Mouse (Mus musculus): ENCODE results near the gene Cbln3. TPM values are rescaled to one million over a fixed set of nuclear protein-coding genes. Genes with fewer than 3 reads are reported as not detected.
A peak's percentile ranks its signal among the peaks of the same experiment; 100 is the strongest.

Cbln3 gene
- polyA plus RNA-seq (2016; fragmentation: Nextera tagmentation; extraction: Ambion mirVana) = 0.04 and 0.27 TPM in 2 replicates

DNA sequence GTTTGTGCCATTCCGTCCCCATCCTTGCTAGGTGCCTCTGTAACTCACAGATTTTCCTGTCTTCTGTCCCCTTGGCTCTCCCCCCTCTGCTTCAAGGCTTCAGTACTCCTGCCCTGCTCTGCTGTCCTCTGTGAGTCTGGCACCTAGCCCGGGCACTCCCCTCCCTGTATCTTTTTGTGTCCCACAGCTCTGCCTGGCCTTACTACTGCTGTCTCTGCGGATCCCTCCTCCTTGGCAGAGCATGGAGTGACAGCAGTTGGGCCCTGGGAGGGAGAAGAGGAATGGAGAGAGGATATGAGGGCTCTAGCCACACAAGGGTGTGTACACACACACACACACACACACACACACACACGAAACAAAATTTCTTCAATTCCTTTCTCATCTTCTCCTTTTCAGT is at the start of gene Cbln3:
TSS of gene Cbln3 (minus strand) at position 227 of the 400 bp plus-strand sequence.
- peak; percentile 27 for ATAC-seq (ENCODE audit: low FRiP score)
- H3K9me3 ChIP-seq = no peaks in the 10 kb centered on the region
- WGBS = 39% methylated on average over 4 of the region's 4 CpGs
- peaks cover 21% of the 10 kb centered on the region for H3K4me1 ChIP-seq
- peaks cover 29% of the 10 kb centered on the region for H3K36me3 ChIP-seq (replicated peaks)
- peak within 1 kb of the TSS; percentile 76 for H3K4me2 ChIP-seq
- peak within 1 kb of the TSS; percentile 84 for H3K4me3 ChIP-seq (replicated peaks)
- peak within 1 kb of the TSS; percentile 86 for H3K27ac ChIP-seq
- peak within 1 kb of the TSS; percentile 87 for H3K9ac ChIP-seq
- no peaks in the 10 kb centered on the region for H3K27me3 ChIP-seq

DNA sequence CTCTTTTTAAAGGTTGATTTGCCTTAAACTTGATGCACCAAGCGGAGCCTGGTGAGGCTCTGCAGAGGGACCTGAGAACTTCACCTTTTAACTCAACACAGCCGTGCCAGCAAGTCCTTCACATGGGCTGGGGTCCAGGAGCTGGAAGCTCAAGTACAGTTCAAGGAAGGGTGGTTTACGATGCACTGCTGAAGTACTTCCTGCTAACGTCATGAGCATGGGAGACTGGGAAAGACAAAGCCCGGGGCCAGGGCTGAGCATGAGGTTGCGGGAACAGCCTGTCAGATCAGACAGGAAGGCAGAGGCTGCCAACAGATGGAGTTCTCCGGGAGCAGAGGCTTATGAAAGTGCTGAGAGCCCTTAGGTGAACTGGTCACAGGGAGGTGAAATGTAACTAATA is 49.4 kb upstream of the Cbln3 start:
- Histone ChIP-seq H3K9me3 (no peaks in the 10 kb centered on the region), H3K9ac (no peak overlapping the region), H3K36me3 (replicated peaks) (no peaks in the 10 kb centered on the region), H3K27ac (no peak overlapping the region), H3K27me3 (no peaks in the 10 kb centered on the region), H3K4me1 (no peaks in the 10 kb centered on the region), H3K4me3 (replicated peaks) (no peak overlapping the region), H3K4me2 (no peak overlapping the region)
- 66% methylated on average over 7 of the region's 7 CpGs for WGBS
- ATAC-seq (ENCODE audit: low FRiP score) = no peak

DNA sequence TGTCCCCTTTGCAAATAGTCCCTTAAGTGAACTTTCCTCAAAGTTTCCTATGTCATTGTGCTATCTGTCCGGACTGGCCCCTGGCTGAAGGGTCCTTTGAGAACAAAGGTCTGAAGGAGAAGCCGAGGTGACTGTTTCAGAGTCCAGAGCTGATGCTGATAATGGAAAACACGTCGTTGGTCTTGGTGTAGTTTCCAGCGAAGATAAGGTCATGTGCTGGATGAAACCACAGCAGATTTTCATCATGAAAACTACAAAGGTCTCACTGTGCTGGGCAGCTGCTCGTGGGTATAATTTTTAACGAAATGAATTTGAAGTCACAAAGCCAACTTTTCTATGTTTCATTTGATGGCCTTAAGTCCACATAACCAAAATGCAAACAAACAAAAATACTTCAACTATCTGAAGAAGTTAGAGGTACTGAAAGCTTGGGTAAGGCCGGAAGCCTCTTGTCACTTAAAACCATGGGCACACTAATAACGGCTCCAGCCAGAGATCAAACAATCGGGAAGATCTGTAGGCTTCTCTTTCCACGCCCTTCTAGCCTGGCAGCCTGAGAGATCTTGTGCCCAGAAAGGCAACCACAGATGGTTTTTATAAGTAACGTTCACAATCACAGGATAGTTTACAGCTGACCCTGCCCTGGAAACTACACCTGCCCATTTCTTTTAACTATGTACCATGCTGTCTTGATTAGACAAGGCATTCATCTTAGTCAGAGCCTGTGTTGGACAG is 45.2 kb upstream of the Cbln3 start:
- no peak overlapping the region for H3K9ac ChIP-seq
- no peak overlapping the region for H3K27ac ChIP-seq
- H3K4me1 ChIP-seq = no peaks in the 10 kb centered on the region
- WGBS = 79% methylated on average over 12 of the region's 12 CpGs
- H3K36me3 ChIP-seq (replicated peaks) = no peaks in the 10 kb centered on the region
- H3K4me3 ChIP-seq (replicated peaks) = no peak overlapping the region
- H3K4me2 ChIP-seq = no peak overlapping the region
- H3K27me3 ChIP-seq = no peaks in the 10 kb centered on the region
- ATAC-seq (ENCODE audit: low FRiP score) = no peak
- no peaks in the 10 kb centered on the region for H3K9me3 ChIP-seq

DNA sequence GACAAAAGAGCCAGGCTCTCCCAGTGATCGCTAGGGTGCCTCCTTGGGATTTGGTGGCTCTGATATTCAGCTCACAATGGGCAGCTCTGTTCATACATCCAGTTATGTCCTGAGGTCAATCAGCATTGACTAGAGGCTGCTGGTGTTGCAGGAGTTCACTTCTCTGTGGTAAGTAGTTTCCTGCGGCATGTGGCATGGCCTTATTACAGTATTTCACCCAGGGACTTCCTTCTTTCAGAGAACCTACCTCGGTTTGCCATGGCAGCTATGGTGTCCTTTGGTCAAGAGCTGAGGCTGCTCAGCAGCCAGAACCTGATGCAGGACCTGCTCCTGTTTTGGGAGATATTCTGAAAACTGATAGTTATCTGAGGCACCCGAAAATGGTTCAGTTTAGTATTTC is 42.7 kb upstream of the Cbln3 start:
- no peak for ATAC-seq (ENCODE audit: low FRiP score)
- 87% methylated on average over 4 of the region's 4 CpGs for WGBS

DNA sequence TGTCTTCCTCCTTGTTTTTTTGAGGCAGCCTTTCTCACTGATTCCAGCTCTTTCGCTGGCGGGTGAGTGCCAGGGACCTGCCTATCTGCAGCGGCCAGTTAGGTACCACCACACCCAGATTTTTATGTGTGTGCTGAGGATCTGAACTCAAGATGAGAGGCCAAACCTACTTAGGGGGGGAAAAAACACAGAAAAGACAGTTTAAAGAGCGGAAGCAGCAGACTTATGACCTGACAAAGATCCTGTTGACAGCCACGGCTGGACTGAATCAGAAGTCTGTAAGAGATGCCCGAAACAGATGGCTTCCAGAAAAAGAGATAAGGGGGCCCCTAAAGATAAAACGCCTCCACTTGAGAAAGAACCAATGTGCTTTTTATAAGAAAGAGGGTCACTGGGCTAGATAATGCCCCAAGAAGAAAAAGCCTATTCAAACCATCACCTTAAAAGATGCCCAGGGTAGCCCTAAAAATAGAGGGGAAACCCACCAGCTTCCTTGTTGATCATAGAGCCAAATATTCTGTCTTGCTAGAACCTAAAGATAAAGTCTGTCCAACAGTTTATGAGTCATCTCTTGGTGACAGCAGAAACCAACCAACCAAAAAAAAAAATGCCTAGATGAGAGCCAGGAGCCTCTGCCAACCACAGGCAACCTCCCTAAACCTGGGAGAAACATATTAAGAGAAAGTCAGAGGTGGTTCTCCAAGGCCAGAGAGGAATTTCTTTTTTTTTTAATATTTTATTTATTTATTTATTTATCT is 38.5 kb upstream of the Cbln3 start:
- Histone ChIP-seq H3K4me2 (no peak overlapping the region), H3K4me3 (replicated peaks) (no peak overlapping the region), H3K27ac (no peak overlapping the region), H3K4me1 (peaks cover 2% of the 10 kb centered on the region; the same call in 1 of the 2 replicates), H3K9ac (no peak overlapping the region), H3K27me3 (peaks cover 3% of the 10 kb centered on the region; the same call in 1 of the 2 replicates), H3K9me3 (no peaks in the 10 kb centered on the region), H3K36me3 (replicated peaks) (no peaks in the 10 kb centered on the region)
- ATAC-seq (ENCODE audit: low FRiP score) = no peak
- 80% methylated on average over 7 of the region's 7 CpGs for WGBS

More for the DNA sequence above, 42.7 kb upstream of the Cbln3 start:
- H3K9ac ChIP-seq = no peak overlapping the region
- no peaks in the 10 kb centered on the region for H3K4me1 ChIP-seq
- H3K9me3 ChIP-seq = no peaks in the 10 kb centered on the region
- H3K4me2 ChIP-seq = no peak overlapping the region
- H3K27me3 ChIP-seq = no peaks in the 10 kb centered on the region
- no peak overlapping the region for H3K27ac ChIP-seq
- no peaks in the 10 kb centered on the region for H3K36me3 ChIP-seq (replicated peaks)
- H3K4me3 ChIP-seq (replicated peaks) = no peak overlapping the region

DNA sequence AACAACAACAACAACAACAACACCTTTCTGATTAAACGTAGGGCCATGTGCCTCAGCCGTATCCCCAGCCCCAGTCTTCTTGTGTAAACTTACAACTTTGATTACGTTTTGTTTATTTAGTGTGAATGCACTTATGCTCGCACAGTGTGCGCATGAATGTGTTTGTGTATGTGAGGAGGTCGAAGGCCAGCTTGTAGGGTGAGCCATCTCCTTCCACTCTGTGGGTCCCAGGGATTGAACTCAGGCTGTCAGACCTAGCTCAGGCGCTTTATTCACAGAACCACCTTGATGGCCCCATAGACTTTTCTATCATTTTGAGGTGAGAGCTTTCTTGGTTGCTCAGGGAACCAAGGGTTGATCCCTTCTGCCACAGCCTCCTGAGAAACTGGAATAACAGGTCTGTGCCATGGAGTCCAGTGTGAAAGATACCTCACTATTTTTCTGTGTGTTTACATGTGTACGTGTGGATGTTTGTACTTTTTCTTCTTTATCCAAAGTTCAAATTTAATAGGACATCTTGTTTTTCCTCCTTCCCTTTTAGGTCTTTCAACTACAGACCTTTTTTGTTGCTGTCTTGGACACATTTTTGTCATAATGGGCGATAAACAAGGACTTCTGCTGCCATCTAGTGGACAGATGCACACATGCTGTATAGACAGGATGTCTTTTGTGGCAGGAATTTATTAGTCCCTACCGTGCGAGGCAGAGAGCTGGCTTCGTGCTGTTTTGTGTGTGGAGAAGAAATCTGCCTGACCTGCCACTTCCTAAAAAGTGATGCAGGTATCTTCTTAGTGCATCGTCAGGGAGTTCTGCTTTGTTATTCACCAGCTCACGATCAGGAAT is 34.3 kb upstream of the Cbln3 start:
- ATAC-seq (ENCODE audit: low FRiP score) = peak; percentile 65; the same call in 1 of the 2 replicates
- no peak overlapping the region for H3K4me3 ChIP-seq (replicated peaks)
- WGBS = 44% methylated on average over 14 of the region's 14 CpGs
- peaks cover 2% of the 10 kb centered on the region; the same call in 1 of the 2 replicates for H3K4me1 ChIP-seq
- no peaks in the 10 kb centered on the region for H3K9me3 ChIP-seq
- H3K9ac ChIP-seq = no peak overlapping the region
- no peak overlapping the region for H3K4me2 ChIP-seq
- H3K27ac ChIP-seq = no peak overlapping the region
- no peaks in the 10 kb centered on the region for H3K36me3 ChIP-seq (replicated peaks)
- H3K27me3 ChIP-seq = peaks cover 3% of the 10 kb centered on the region; the same call in 1 of the 2 replicates

DNA sequence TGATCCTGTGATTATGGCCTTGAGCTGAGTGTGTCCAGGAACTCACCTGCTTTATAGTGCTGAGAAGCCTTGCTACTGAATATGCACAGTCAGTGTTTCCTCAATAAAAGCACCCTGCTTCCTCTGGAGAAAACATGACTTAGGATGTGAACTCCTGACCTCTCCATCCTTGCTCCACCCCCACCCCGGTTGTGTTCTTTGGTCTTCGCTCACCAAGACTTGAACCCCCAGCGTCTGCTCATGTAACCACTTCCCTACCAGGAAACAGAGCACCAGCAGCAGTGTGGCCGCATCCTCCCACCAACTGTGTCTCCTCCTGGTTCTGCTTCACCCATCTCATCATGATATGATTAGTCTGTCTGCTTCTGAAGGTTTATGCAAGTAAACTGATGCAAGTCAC is 29.2 kb upstream of the Cbln3 start:
- Histone ChIP-seq H3K27me3 (no peaks in the 10 kb centered on the region), H3K36me3 (replicated peaks) (no peaks in the 10 kb centered on the region), H3K9me3 (no peaks in the 10 kb centered on the region), H3K27ac (no peak overlapping the region), H3K4me2 (no peak overlapping the region), H3K4me1 (no peaks in the 10 kb centered on the region), H3K4me3 (replicated peaks) (no peak overlapping the region), H3K9ac (no peak overlapping the region)
- 60% methylated on average over 4 of the region's 4 CpGs for WGBS
- ATAC-seq (ENCODE audit: low FRiP score) = no peak

DNA sequence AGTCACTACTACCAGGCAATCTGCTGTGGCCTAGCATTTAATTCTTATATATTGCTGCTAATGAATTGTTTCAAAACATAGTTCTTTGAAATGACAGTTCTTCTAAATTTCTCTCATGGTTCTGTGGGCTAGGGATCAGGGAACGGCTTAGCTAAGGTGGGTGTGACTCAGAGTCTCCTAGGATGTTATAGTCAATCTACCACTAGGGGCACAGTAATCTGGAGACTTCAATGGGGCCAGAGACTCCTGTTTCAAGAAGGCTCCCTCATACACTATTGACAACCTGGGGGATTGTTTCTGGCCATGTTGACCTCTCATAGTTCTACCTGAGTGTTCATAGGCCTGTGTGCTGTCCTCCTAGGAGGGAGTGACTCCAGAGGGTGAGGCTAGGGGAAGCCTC is 21.3 kb upstream of the Cbln3 start:
- peaks cover 10% of the 10 kb centered on the region; the same call in 1 of the 2 replicates for H3K27me3 ChIP-seq
- WGBS = 32% methylated on average over 1 of the region's 1 CpGs

DNA sequence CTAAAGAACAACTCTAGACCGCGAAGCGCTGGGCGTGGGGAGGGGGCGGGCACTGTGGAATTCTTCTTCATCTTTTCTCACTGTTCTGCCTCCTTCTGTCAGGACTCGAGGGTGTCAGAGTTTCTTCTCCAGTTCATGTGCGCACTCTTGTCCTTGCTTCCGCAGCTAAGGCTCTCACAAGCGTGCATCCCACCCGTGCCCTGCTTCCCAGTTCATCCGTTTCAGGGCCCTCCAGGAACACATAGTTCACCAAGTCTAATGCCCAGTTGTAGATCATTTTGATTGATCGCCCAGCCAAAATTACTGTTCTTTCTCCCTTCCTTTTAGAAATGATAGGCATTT is 16.2 kb upstream of the Cbln3 start:
- peak overlapping the region; percentile 42; the same call in 1 of the 2 replicates for H3K27ac ChIP-seq
- H3K4me2 ChIP-seq = peak overlapping the region; percentile 83
- H3K4me3 ChIP-seq (replicated peaks) = peak overlapping the region; percentile 45
- H3K36me3 ChIP-seq (replicated peaks) = peaks cover 28% of the 10 kb centered on the region
- WGBS = 9% methylated on average over 12 of the region's 12 CpGs
- H3K27me3 ChIP-seq = 0 out of 2 replicates have a peak, but pooled peaks cover 5% of the 10 kb centered on the region
- no peaks in the 10 kb centered on the region for H3K9me3 ChIP-seq
- ATAC-seq (ENCODE audit: low FRiP score) = no peak; the same call in 1 of the 2 replicates
- H3K9ac ChIP-seq = peak overlapping the region; percentile 65
- peaks cover 16% of the 10 kb centered on the region for H3K4me1 ChIP-seq

More for the DNA sequence above, 21.3 kb upstream of the Cbln3 start:
- Histone ChIP-seq H3K27ac (no peak overlapping the region), H3K36me3 (replicated peaks) (no peaks in the 10 kb centered on the region), H3K4me2 (no peak overlapping the region), H3K9me3 (no peaks in the 10 kb centered on the region), H3K4me1 (peaks cover 6% of the 10 kb centered on the region), H3K4me3 (replicated peaks) (no peak overlapping the region), H3K9ac (no peak overlapping the region)
- no peak for ATAC-seq (ENCODE audit: low FRiP score)

DNA sequence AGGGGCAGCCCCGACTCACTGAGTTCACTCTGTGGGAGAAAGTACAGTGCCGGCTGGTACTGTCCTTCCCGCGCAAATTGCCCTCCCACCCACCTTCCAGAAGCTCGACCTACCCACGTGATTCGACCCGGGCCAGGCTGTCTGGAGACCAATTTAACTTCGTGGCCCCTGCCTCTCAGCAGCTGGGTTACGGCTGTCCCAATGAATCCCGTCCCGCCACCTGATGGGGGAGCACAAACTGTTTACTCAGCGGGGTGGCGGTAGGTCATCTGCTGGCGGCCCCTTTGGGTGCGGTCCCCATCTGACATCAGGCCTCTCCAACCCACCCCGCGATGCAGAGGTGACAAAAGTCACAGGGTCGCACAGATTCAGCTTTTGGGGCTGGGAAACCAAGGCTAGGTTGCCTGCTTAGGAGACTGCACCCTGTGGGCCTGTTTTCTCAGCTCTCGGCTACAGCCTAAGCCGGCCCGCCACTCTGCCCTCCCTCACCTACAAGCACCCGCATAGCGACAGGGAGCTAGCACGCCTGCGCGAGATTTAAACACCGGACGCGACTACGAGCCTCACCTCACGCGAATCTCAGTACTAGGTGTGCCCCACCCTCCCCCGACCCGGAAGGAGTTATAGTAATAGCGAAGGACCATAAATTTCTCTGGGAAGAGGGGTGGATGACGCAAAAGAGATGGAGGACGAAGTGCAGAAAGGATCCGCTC is 15.7 kb upstream of the Cbln3 start, which contains the start of gene Sdr39u1:
TSS of gene Sdr39u1 (minus strand) at position 593 of the 713 bp plus-strand sequence.
- WGBS = 4% methylated on average over 39 of the region's 39 CpGs

DNA sequence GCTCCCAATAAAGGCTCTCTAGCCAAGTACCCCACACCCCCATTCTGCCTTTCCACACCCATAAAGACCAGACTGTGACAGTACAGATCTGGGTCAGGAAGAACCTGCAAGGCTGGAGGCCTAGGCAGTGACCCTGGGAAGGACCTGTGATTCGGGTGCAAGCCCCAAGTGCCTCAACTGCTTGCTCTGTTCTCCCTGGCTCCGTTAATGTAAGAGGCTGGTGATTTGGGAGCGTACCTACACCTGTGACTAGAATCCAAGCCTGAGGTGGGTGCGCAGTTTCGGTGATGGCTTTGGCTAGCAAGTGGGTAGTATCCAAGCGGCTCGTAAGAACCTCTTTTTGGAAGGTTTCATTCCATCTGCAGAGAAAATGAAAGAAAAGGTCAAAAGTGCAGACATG is 14.8 kb upstream of the Cbln3 start:
- Histone ChIP-seq H3K4me3 (replicated peaks) (no peak overlapping the region), H3K27me3 (0 out of 2 replicates have a peak, but pooled peaks cover 5% of the 10 kb centered on the region), H3K9me3 (no peaks in the 10 kb centered on the region), H3K36me3 (replicated peaks) (peaks cover 43% of the 10 kb centered on the region), H3K9ac (no peak overlapping the region), H3K4me1 (peaks cover 16% of the 10 kb centered on the region), H3K4me2 (peak overlapping the region; percentile 83; the same call in 1 of the 2 replicates), H3K27ac (no peak overlapping the region)
- ATAC-seq (ENCODE audit: low FRiP score) = no peak
- 90% methylated on average over 7 of the region's 7 CpGs for WGBS

More for the DNA sequence above, 15.7 kb upstream of the Cbln3 start, which contains the start of gene Sdr39u1:
- peak within 1 kb of the TSS; percentile 45 for H3K4me3 ChIP-seq (replicated peaks)
- 0 out of 2 replicates have a peak, but pooled peaks cover 5% of the 10 kb centered on the region for H3K27me3 ChIP-seq
- peak; percentile 93 for ATAC-seq (ENCODE audit: low FRiP score)
- peak within 1 kb of the TSS; percentile 65 for H3K9ac ChIP-seq
- H3K4me2 ChIP-seq = peak within 1 kb of the TSS; percentile 83
- H3K9me3 ChIP-seq = no peaks in the 10 kb centered on the region
- peak within 1 kb of the TSS; percentile 47; the same call in 1 of the 2 replicates for H3K27ac ChIP-seq
- H3K36me3 ChIP-seq (replicated peaks) = peaks cover 34% of the 10 kb centered on the region
- peaks cover 16% of the 10 kb centered on the region for H3K4me1 ChIP-seq
